Mouse (Mus musculus): ENCODE measurements at regions not wholly inside any gene's neighbourhood (a gene's known extent, or its start where the extent isn't known, plus 50 kb on each side); places are given as distances from the start of the nearest gene placed in this dataset.

GRCm38 (mm10) chr12:5805731-5806130 is 430.2 kb upstream of the Klhl29 start:
- H3K36me3 ChIP-seq = no peaks in the 10 kb centered on the region
- no peak overlapping the region for H3K9ac ChIP-seq
- H3K4me1 ChIP-seq = peaks cover 14% of the 10 kb centered on the region; the same call in 1 of the 2 replicates
- H3K27ac ChIP-seq (replicated peaks) = no peak overlapping the region
- H3K4me2 ChIP-seq = no peak overlapping the region
- no peaks in the 10 kb centered on the region for H3K9me3 ChIP-seq
- H3K4me3 ChIP-seq = no peak overlapping the region
- no peaks in the 10 kb centered on the region for H3K27me3 ChIP-seq (replicated peaks)
- no peak for ATAC-seq (ENCODE audit: extremely low read depth, insufficient number of reproducible peaks, low FRiP score, low TSS enrichment)
- WGBS = 80% methylated on average over 2 of the region's 2 CpGs

DNA sequence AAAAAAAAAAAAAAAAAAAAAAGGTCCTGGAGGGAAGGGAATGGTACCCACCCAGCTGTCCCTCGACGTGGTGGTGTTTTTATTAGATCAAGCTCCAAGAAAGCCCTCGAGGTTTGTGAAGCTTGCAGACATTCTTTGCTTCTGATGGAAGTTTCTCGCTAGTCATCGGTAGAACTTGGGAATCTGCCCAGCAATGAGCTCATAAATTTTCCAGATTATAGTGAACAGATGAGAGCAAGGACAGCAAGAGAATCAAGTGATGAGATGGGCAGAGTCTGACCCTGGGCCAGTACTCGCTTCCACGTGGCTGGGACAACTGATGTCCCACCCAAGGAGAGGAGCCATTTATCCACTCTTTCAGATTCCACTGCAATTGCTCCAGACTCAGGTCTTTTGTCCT is 417.6 kb upstream of the Klhl29 start:
- H3K4me2 ChIP-seq = no peak overlapping the region
- WGBS = 52% methylated on average over 7 of the region's 7 CpGs
- H3K4me3 ChIP-seq = no peak overlapping the region
- H3K27me3 ChIP-seq (replicated peaks) = no peaks in the 10 kb centered on the region
- no peaks in the 10 kb centered on the region for H3K9me3 ChIP-seq
- H3K9ac ChIP-seq = no peak overlapping the region
- ATAC-seq (ENCODE audit: extremely low read depth, insufficient number of reproducible peaks, low FRiP score, low TSS enrichment) = no peak
- no peaks in the 10 kb centered on the region for H3K36me3 ChIP-seq
- H3K27ac ChIP-seq (replicated peaks) = no peak overlapping the region
- no peaks in the 10 kb centered on the region for H3K4me1 ChIP-seq

DNA sequence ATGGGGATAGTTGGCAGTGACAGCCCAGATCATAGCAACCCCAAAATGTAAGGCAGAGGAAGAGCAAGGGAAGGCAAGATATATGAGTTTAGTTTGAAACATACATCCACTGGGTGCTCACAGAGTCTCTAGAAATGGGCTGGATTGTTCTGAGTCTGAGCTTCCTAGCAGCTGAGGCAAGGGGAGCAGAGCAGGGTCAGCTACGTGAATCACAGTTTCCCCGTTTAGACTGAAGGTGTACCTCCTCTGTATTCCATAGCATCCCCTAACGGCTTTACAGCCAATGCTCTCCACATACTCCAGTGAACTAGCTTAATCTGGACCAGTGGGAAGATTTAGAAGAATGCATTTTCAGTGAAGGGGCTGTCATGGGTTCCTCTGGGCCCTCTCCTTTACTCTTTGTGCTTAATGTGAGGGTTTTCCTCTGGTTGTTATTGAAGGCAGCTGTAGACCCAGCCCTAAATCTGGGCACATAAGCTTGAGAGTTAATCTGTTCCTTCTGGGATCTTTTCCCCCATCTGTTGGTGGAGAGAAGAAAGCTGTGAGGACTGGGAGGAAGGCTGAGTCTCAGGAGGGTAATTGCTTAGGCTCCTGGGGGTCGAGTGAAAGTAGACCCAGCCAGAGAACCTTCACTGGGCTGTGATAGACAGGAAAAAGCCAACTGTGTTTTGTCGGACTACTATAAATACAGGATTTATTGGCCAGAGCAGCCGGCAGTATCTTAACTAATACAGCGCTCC is 411.8 kb upstream of the Klhl29 start:
- ATAC-seq (ENCODE audit: extremely low read depth, insufficient number of reproducible peaks, low FRiP score, low TSS enrichment) = no peak
- H3K27me3 ChIP-seq (replicated peaks) = no peaks in the 10 kb centered on the region

GRCm38 (mm10) chr12:5781276-5781675 is 405.8 kb upstream of the Klhl29 start:
- 77% methylated on average over 3 of the region's 3 CpGs for WGBS
- Histone ChIP-seq H3K9ac (no peak overlapping the region), H3K27me3 (replicated peaks) (no peaks in the 10 kb centered on the region), H3K4me1 (no peaks in the 10 kb centered on the region), H3K4me2 (no peak overlapping the region), H3K4me3 (no peak overlapping the region), H3K27ac (replicated peaks) (no peak overlapping the region), H3K9me3 (no peaks in the 10 kb centered on the region), H3K36me3 (no peaks in the 10 kb centered on the region)
- no peak for ATAC-seq (ENCODE audit: extremely low read depth, insufficient number of reproducible peaks, low FRiP score, low TSS enrichment)

More for the DNA sequence above, 411.8 kb upstream of the Klhl29 start:
- Histone ChIP-seq H3K4me3 (no peak overlapping the region), H3K4me1 (no peaks in the 10 kb centered on the region), H3K4me2 (no peak overlapping the region), H3K27ac (replicated peaks) (no peak overlapping the region), H3K9me3 (no peaks in the 10 kb centered on the region), H3K36me3 (no peaks in the 10 kb centered on the region), H3K9ac (no peak overlapping the region)
- 55% methylated on average over 7 of the region's 7 CpGs for WGBS

DNA sequence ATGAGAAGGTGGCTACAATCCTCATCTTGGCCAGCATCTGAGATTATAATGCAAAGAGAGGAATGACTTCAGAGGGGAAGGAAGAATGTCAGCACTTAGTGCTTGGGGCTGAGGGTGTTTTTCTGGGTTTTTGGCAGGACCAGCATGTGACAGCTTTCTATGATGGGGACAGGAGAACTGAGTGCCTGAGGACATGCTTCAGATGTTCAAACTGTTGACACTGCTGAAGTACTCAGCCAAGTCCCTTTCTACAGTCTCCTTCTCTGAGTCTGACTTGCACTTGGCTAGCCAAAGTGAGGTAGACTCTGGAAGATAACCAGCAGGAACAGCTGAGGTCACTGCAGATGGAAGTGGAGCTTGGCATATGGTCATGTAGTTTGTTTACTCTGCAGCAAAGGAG is 402.1 kb upstream of the Klhl29 start:
- Histone ChIP-seq H3K27me3 (replicated peaks) (no peaks in the 10 kb centered on the region), H3K4me2 (no peak overlapping the region), H3K9ac (no peak overlapping the region), H3K36me3 (no peaks in the 10 kb centered on the region), H3K9me3 (no peaks in the 10 kb centered on the region), H3K4me1 (no peaks in the 10 kb centered on the region), H3K27ac (replicated peaks) (no peak overlapping the region), H3K4me3 (no peak overlapping the region)
- ATAC-seq (ENCODE audit: extremely low read depth, insufficient number of reproducible peaks, low FRiP score, low TSS enrichment) = no peak

- Histone ChIP-seq H3K36me3 (no peaks in the 10 kb centered on the region), H3K27me3 (replicated peaks) (no peaks in the 10 kb centered on the region), H3K4me2 (no peak overlapping the region), H3K9me3 (no peaks in the 10 kb centered on the region), H3K4me3 (no peak overlapping the region), H3K27ac (replicated peaks) (no peak overlapping the region), H3K4me1 (no peaks in the 10 kb centered on the region), H3K9ac (no peak overlapping the region)
- ATAC-seq (ENCODE audit: extremely low read depth, insufficient number of reproducible peaks, low FRiP score, low TSS enrichment) = no peak
- 39% methylated on average over 5 of the region's 5 CpGs for WGBS
Measured at GRCm38 (mm10) chr12:5771399-5771978, 396.0 kb upstream of the Klhl29 start.

DNA sequence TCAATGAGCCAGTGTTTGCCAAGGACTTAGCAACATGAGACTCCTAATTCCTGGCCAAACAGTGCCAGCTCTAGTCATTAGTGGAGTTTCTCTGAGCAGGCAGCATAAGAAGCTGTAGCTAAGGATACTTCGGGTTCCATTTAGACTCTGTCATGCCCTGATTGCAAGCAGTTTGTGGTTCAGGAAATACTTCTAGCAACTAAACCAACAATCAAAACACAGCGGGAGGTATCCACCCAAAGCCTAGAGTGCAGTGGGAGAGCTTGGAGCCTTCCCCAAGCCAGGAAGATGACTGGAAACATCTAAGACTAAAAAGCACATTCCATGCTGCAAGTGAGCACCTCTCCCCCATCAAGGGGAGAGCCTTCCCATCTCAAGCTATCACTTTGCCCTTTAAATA is 395.0 kb upstream of the Klhl29 start:
- WGBS = 54% methylated on average over 2 of the region's 2 CpGs
- Histone ChIP-seq H3K4me3 (no peak overlapping the region), H3K27ac (replicated peaks) (no peak overlapping the region), H3K4me2 (no peak overlapping the region), H3K4me1 (no peaks in the 10 kb centered on the region), H3K9ac (no peak overlapping the region), H3K36me3 (no peaks in the 10 kb centered on the region), H3K27me3 (replicated peaks) (no peaks in the 10 kb centered on the region), H3K9me3 (no peaks in the 10 kb centered on the region)
- ATAC-seq (ENCODE audit: extremely low read depth, insufficient number of reproducible peaks, low FRiP score, low TSS enrichment) = no peak

DNA sequence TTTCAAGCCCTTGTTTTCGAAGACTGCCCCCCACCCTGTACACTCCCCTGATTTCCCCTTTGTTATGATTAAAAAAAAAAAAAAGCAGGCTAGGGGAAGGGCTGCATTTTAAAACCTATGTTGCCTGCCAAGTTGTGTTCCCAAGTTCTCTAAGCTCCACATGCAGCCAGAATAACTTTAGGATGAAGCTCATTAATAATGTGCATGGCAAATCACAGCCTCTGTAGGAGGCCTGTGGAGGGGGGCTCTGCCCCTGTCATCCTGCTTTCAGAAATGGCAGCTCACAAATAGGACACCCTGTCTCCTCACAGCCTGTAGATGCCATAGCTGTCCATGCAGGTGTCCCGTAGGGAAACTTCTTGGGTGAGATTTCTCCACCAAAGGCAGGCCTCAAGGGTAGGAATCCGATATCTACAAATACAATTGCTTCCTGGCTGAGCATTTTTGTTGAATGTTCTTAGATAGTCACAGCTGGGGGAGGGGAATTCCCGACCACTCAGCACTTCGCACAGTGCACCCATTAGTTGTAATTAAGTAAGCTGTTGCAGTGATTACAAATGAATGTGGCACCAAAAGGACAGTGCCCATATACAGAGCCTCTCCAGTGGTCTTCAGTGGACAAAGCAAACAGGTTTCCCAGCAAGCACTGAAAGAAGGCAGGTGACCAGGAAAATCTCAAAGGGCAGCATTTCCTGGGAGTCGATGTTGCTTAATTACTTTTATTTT is 389.1 kb upstream of the Klhl29 start:
- H3K27ac ChIP-seq (replicated peaks) = no peak overlapping the region
- no peak overlapping the region for H3K4me2 ChIP-seq
- no peaks in the 10 kb centered on the region for H3K27me3 ChIP-seq (replicated peaks)
- no peaks in the 10 kb centered on the region for H3K9me3 ChIP-seq
- no peak overlapping the region for H3K4me3 ChIP-seq
- WGBS = 40% methylated on average over 6 of the region's 6 CpGs
- H3K9ac ChIP-seq = no peak overlapping the region
- no peaks in the 10 kb centered on the region for H3K36me3 ChIP-seq
- no peaks in the 10 kb centered on the region for H3K4me1 ChIP-seq
- no peak for ATAC-seq (ENCODE audit: extremely low read depth, insufficient number of reproducible peaks, low FRiP score, low TSS enrichment)

- no peaks in the 10 kb centered on the region for H3K4me1 ChIP-seq
- H3K4me2 ChIP-seq = no peak overlapping the region
- H3K4me3 ChIP-seq = no peak overlapping the region
- H3K36me3 ChIP-seq = no peaks in the 10 kb centered on the region
- ATAC-seq (ENCODE audit: extremely low read depth, insufficient number of reproducible peaks, low FRiP score, low TSS enrichment) = no peak
- H3K9me3 ChIP-seq = no peaks in the 10 kb centered on the region
- no peaks in the 10 kb centered on the region for H3K27me3 ChIP-seq (replicated peaks)
- no peak overlapping the region for H3K27ac ChIP-seq (replicated peaks)
- no peak overlapping the region for H3K9ac ChIP-seq
- 76% methylated on average over 1 of the region's 1 CpGs for WGBS
Measured at GRCm38 (mm10) chr12:5764026-5764425, 388.5 kb upstream of the Klhl29 start.

DNA sequence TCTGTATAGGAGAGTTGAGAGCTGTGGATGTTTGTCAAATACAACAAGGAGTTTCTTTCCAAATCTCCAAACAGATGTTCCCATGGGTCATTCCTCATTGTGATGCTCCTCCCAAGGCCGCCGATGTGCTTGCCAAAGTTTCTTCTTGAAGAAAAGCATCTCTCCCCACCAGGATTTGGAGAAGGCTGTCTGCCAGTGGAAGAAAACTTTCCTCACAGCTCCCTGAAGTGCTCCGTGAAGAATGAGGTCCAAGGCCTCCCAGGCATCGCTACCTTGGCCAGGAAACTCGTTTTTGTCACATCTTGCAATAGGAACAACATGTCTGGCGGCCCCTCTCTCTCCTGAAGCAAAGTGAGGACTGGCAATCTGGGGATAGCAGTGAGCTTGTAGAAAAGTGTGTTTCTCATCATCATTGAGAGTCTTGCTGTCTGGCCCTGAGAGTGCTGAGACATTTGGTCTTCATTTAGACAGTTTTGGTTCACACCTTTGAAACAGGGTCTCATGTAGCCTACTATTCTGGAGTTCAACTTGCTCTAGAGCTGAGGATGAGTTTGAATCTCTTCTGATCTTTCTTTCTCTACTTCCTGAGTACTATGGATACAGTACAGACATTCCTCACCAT is 386.9 kb upstream of the Klhl29 start:
- Histone ChIP-seq H3K9ac (no peak overlapping the region), H3K4me1 (no peaks in the 10 kb centered on the region), H3K4me2 (no peak overlapping the region), H3K27me3 (replicated peaks) (no peaks in the 10 kb centered on the region), H3K36me3 (no peaks in the 10 kb centered on the region), H3K4me3 (no peak overlapping the region), H3K9me3 (no peaks in the 10 kb centered on the region), H3K27ac (replicated peaks) (no peak overlapping the region)
- 59% methylated on average over 6 of the region's 6 CpGs for WGBS
- ATAC-seq (ENCODE audit: extremely low read depth, insufficient number of reproducible peaks, low FRiP score, low TSS enrichment) = no peak

GRCm38 (mm10) chr12:5759485-5759884 is 384.0 kb upstream of the Klhl29 start:
- ATAC-seq (ENCODE audit: extremely low read depth, insufficient number of reproducible peaks, low FRiP score, low TSS enrichment) = no peak
- H3K4me2 ChIP-seq = no peak overlapping the region
- no peaks in the 10 kb centered on the region for H3K4me1 ChIP-seq
- H3K27me3 ChIP-seq (replicated peaks) = no peaks in the 10 kb centered on the region
- no peak overlapping the region for H3K27ac ChIP-seq (replicated peaks)
- 56% methylated on average over 3 of the region's 3 CpGs for WGBS
- no peak overlapping the region for H3K4me3 ChIP-seq
- no peaks in the 10 kb centered on the region for H3K9me3 ChIP-seq
- no peaks in the 10 kb centered on the region for H3K36me3 ChIP-seq
- no peak overlapping the region for H3K9ac ChIP-seq
